In the genomic region with DNA sequence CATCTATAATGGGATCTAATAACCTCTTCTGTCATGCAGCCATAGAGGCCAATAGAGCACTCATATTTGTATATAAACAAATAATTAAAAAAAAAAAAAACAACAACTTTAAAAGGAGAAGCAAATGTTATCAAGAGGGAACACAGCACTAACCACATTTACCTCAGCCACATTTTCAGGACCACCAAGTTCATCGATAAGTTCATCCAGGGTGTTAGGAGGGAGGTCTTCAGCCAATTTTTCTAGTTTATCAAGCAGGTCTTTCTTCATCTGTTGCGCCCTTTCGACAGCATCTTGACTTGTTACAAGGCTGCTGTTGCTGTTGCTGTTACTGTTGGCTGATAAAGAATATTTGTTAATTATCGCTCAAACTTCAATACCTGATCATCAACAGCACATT, we compare ENCODE assay signal across 34 mouse cellular contexts.
"Had no signal": no experiment of that assay in that cellular context is flagged by ENCODE, and none has a peak within 500 bp of the region (broad histone marks: within the 10 kb centered on the region; RNA-seq: fewer than 3 reads in every experiment).

No protein-coding gene starts in this region.

- DNase-seq: heart, postnatal 10 days; heart, postnatal 14 days; heart, postnatal 36 days; heart, postnatal 4 days; kidney, adult 11 months; kidney, adult 18-20 months; kidney, adult 2 months; kidney, adult 8-10 months; kidney, adult 9 months; kidney, postnatal 10 days; kidney, postnatal 14 days; kidney, postnatal 25 days; kidney, postnatal 36 days; kidney, postnatal 4 days; layer of hippocampus, adult 9-11 months; layer of hippocampus, postnatal 36 days had no signal

- H3K4me3 ChIP-seq: heart, embryonic 12.5 days; heart, embryonic 13.5 days; heart, embryonic 15.5 days; hindbrain, embryonic 10.5 days; hindbrain, embryonic 12.5 days; hindbrain, embryonic 13.5 days; hindbrain, embryonic 15.5 days; intestine, embryonic 15.5 days; kidney, embryonic 15.5 days; layer of hippocampus, adult 2 months; left cerebral cortex, adult 2 months had no signal

- ATAC-seq: hindbrain, embryonic 16.5 days; hindbrain, postnatal 0 days; inflammation-experienced regulatory T-cells, adult 6 months; intestine, embryonic 15.5 days; intestine, embryonic 16.5 days; intestine, postnatal 0 days had no signal

- H3K9ac ChIP-seq: heart, embryonic 12.5 days; heart, embryonic 13.5 days; heart, embryonic 15.5 days; hindbrain, embryonic 12.5 days; hindbrain, embryonic 13.5 days; hindbrain, embryonic 14.5 days; hindbrain, embryonic 15.5 days; intestine, embryonic 15.5 days; kidney, embryonic 15.5 days had no signal

- H3K27ac ChIP-seq: heart, embryonic 13.5 days; heart, embryonic 15.5 days; hindbrain, embryonic 10.5 days; hindbrain, embryonic 12.5 days; hindbrain, embryonic 13.5 days; hindbrain, embryonic 14.5 days; hindbrain, embryonic 15.5 days; hindbrain, postnatal 0 days; intestine, embryonic 15.5 days; kidney, embryonic 15.5 days; kidney, postnatal 0 days; layer of hippocampus, adult 2 months; left cerebral cortex, adult 2 months had no signal

- H3K9me3 ChIP-seq: heart, embryonic 12.5 days; heart, embryonic 13.5 days; heart, embryonic 15.5 days; hindbrain, embryonic 10.5 days; hindbrain, embryonic 12.5 days; hindbrain, embryonic 13.5 days; hindbrain, embryonic 15.5 days; intestine, embryonic 15.5 days; kidney, embryonic 15.5 days had no signal

- H3K4me1 ChIP-seq: heart, embryonic 12.5 days; heart, embryonic 13.5 days; heart, embryonic 15.5 days; hindbrain, embryonic 10.5 days; hindbrain, embryonic 12.5 days; hindbrain, embryonic 13.5 days; hindbrain, embryonic 15.5 days; intestine, embryonic 15.5 days; kidney, embryonic 15.5 days had no signal

- H3K27me3 ChIP-seq: heart, embryonic 12.5 days; heart, embryonic 13.5 days; heart, embryonic 15.5 days; hindbrain, embryonic 12.5 days; hindbrain, embryonic 13.5 days; hindbrain, embryonic 15.5 days; intestine, embryonic 15.5 days; kidney, embryonic 15.5 days had no signal
